Mouse (Mus musculus) liver, embryonic 14.5 days (tissue): ENCODE measurements around the gene Pabpn1. TPM values are rescaled to one million over a fixed set of nuclear protein-coding genes. Genes with fewer than 3 reads are reported as not detected.

Experiments used
- ATAC-seq: fragments of 200-750 bp; cut with Nextera tagmentation; 2 replicates; pipeline ENCODE4 v1.8.0; 2017; ENCODE audit warnings: moderate number of reproducible peaks, mild to moderate bottlenecking, moderate library complexity; ENCODE audit not compliant: insufficient read depth
- DNase-seq, 3 experiments: peaks; one replicate each; pipeline ENCODE4 v3.0.0-alpha.2; 2012 to 2013; ENCODE audit warnings: low read depth in 3 of 3, low spot score in 3 of 3
- H3K27ac ChIP-seq: fragments of 300-500 bp; sonication (generic); 2 replicates; pipeline ENCODE4 v1.5.1; 2014; ENCODE audit warnings: moderate library complexity, mild to moderate bottlenecking, control low read depth, inconsistent platforms
- H3K27me3 ChIP-seq: fragments of 300-500 bp; sonication (generic); 2 replicates; pipeline ENCODE4 v1.6.1; 2014; ENCODE audit warnings: mild to moderate bottlenecking, low read length, moderate library complexity; ENCODE audit not compliant: control insufficient read depth, insufficient read depth
- H3K36me3 ChIP-seq: fragments of 300-500 bp; sonication (generic); replicated peaks from 2 replicates; pipeline ENCODE4 v1.6.1; 2014; ENCODE audit warnings: low read depth; ENCODE audit not compliant: control insufficient read depth, insufficient read depth
- H3K4me1 ChIP-seq, 2 experiments: fragments of 200-500 bp in 1 of 2; fragments of 300-500 bp in 1 of 2; sonication (generic) in 1 of 2; replicated peaks; 2 replicates each; pipeline ENCODE4 v1.6.1; 2012 to 2014; ENCODE audit warnings: antibody characterized with exemption in 1 of 2, inconsistent platforms in 1 of 2, low read length in 1 of 2; ENCODE audit not compliant: control insufficient read depth in 2 of 2, insufficient read depth in 2 of 2
- H3K4me2 ChIP-seq: fragments of 300-500 bp; sonication (generic); 2 replicates; pipeline ENCODE4 v1.6.1; 2014; ENCODE audit warnings: low read depth, mild to moderate bottlenecking, control low read depth, moderate library complexity
- H3K4me3 ChIP-seq, 2 experiments: fragments of 200-500 bp in 1 of 2; fragments of 300-500 bp in 1 of 2; sonication (generic) in 1 of 2; 2 replicates each; pipeline ENCODE4 v1.5.1; 2012 to 2014; ENCODE audit warnings: low read depth in 2 of 2, low read length in 2 of 2, mild to moderate bottlenecking in 2 of 2, control low read depth in 1 of 2, inconsistent platforms in 1 of 2, moderate library complexity in 1 of 2; ENCODE audit not compliant: insufficient read depth in 1 of 2
- H3K9ac ChIP-seq: fragments of 300-500 bp; sonication (generic); replicated peaks from 2 replicates; pipeline ENCODE4 v1.6.1; 2014; ENCODE audit warnings: mild to moderate bottlenecking, control low read depth, moderate library complexity
- H3K9me3 ChIP-seq: fragments of 300-500 bp; sonication (generic); 2 replicates; pipeline ENCODE4 v1.6.1; 2016; ENCODE audit warnings: low read length, mixed read lengths; ENCODE audit not compliant: control insufficient read depth
- CTCF ChIP-seq: IDR thresholded peaks from 2 replicates; pipeline ENCODE4 v1.5.1; 2016; ENCODE audit warnings: antibody characterized with exemption, low read depth, control low read depth
- EP300 ChIP-seq: IDR thresholded peaks from 2 replicates; pipeline ENCODE4 v1.6.1; 2016; ENCODE audit warnings: antibody characterized with exemption, low read depth
- WGBS: fragments of 180-500 bp; shearing (Covaris S2); extraction: QIAGEN DNeasy Blood & Tissue Kit; methylation state at CpG from one replicate; pipeline ENCODE4 v1.1.7; 2014; ENCODE audit not compliant: insufficient replicate concordance; 5-methylcytosine and 5-hydroxymethylcytosine counted together
- polyA plus RNA-seq, 2 experiments: library from polyadenylated mRNA; depleted of rRNA in 1 of 2; stranded (reverse) in 1 of 2; unstranded in 1 of 2; fragments of >200 nt; fragmentation: Nextera tagmentation in 1 of 2; extraction: Ambion mirVana in 1 of 2; gene quantifications; 2 replicates each; pipeline versions ENCODE4 v1.2.1 to v1.2.3; 2012 to 2014

Pabpn1 gene
- polyA plus RNA-seq, 2 experiments, result 47.1 to 110 TPM

DNA sequence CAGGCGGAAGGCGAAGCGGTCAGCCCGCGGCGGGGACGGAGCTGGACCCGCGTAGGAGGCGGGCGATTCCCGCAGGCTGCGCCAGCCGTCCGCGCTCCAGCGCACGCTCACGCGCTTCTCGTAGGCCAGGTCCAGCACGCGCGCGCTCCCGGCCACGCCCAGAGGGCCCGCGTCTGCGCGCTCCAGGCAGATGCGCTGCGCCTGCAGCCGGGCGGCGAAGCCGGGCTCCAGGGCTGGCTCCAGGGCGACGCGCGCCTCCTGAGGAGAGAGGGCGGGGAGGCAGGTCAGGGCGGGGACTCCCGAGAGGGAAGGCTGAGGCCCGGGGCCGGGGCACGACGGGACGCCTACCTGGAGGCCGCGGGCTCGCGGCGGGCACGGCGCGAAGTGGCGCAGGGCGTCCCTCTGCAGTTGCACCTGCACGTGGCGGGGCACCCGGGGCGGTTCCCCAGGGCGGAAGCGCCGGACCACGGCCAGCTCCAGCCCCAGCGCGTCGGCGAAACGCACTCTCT is 15.7 kb upstream of the Pabpn1 start:
- Histone ChIP-seq H3K27me3 (no peaks in the 10 kb centered on the region; the same call in 1 of the 2 replicates), H3K9me3 (no peaks in the 10 kb centered on the region), H3K27ac (no peak overlapping the region), H3K36me3 (no peaks in the 10 kb centered on the region), H3K4me1 (peaks cover 7 to 11% of the 10 kb centered on the region in 2 experiments), H3K4me3 (peak overlapping the region; percentile 57 to 83), H3K9ac (peak overlapping the region; percentile 29), H3K4me2 (peak overlapping the region; percentile 74)
- ATAC-seq, result peak; percentile 93
- under 1% methylated on average over 40 of the region's 72 CpGs for WGBS
- no peak for TF ChIP-seq EP300
- no peak for TF ChIP-seq CTCF
- peak; percentile 76 to 82 (median 81) for DNase-seq

DNA sequence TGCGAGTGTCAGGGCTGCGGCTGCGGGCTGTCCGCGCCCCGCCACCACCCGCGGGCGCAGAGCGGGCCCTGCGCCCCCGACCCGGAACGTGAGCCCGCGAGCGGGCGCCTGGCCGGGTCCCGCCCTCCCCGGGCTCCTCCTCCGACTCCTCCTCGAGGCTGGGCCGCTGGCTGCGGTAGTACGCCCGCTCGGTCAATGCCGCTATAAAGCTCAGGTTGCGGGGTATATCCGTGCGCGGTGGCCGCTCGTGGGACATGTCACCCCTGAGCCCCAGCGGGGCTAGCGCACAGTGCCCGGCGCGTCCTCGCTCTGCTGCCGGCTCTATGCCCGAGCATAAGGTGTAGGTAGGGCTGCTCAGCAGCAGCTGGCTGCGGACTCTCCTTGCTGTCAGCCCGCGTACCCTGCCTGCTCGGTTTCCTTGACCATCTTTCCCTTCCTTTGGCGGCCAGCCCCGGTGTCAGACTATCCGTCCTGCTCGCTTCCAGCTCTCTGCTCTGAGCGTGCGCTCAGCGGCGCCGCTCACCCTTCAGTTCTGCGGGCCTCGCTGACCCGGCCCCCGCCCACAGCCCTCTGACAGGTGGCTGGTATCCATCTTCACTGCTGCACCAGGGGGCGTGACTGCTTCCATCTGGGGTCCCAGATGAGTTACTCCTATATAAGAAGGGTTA is 15.1 kb upstream of the Pabpn1 start, which contains the start of gene Ppp1r3e:
Gene Ppp1r3e (minus strand): TSS at position 503 of the 668 bp plus-strand sequence.
- no peak for DNase-seq
- H3K4me2 ChIP-seq, result peak within 1 kb of the TSS; percentile 74
- H3K27ac ChIP-seq, result no peak within 1 kb of the TSS
- H3K36me3 ChIP-seq, result no peaks in the 10 kb centered on the region
- H3K4me3 ChIP-seq, result peak within 1 kb of the TSS; percentile 57 to 83
- H3K27me3 ChIP-seq, result no peaks in the 10 kb centered on the region; the same call in 1 of the 2 replicates
- peaks cover 7 to 11% of the 10 kb centered on the region in 2 experiments for H3K4me1 ChIP-seq
- TF ChIP-seq EP300 (no peak), CTCF (no peak)
- H3K9me3 ChIP-seq, result no peaks in the 10 kb centered on the region
- ATAC-seq, result peak; percentile 82
- H3K9ac ChIP-seq, result peak within 1 kb of the TSS; percentile 29
- WGBS, result under 1% methylated on average over 48 of the region's 61 CpGs

DNA sequence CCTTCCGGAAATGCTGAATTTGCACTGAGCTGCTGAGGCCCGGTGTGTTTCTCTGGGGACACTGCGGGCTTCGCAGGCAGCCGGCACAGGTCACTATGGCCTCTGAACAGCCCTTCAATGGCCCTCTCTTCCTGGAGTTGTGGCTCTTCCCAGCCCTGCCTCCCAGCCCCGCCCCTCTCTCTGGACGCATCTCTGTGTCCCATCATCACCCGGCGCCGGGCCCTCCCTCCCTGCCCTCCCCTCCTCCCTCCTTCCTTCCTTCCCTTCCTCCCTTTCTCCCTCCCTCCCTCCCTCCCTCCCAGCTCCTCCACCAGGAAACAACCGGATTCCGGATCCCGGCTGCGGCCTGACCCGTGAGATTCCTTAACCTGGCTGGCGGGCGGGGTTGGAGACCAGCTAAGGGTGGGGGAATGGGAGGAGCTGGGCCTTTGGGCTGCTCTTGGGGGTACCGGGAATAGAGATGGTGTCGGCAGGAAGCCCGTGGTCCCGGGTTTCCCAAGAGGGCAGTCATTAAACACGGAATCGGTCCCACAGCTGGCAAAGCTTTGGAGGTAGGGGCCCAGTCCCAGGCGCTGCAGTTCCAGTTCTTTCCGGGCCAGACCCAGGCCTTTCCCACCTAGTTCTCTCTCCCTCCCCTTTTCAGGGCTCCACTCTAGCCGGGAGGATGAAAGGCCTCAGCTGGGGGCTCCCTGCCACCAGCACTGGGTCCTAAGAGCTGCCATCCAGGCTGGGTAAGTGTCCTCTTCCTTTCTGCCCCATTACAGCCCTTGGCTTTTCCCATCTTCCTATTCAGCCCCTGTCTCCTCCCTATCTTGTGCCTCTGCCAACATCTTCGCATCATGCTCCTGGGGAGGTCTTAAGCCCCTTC is 8.9 kb upstream of the Pabpn1 start, which contains the start of the genes Bcl2l2 and Gm20521:
Gene Bcl2l2 (plus strand): TSS at position 224 of the 868 bp plus-strand sequence.
Gene Gm20521 (plus strand): TSS at position 288 of the 868 bp plus-strand sequence.
- ATAC-seq (peak; percentile 86), DNase-seq (peak in 1 of 3 experiments; percentile 58)
- Histone ChIP-seq H3K9me3 (no peaks in the 10 kb centered on the region), H3K4me3 (peak within 1 kb of the TSS; percentile 60 to 64), H3K27me3 (no peaks in the 10 kb centered on the region), H3K27ac (peak within 1 kb of the TSS; percentile 35), H3K9ac (peak within 1 kb of the TSS; percentile 54), H3K4me1 (peaks cover 3 to 6% of the 10 kb centered on the region in 2 experiments; a peak in 3 of 4 replicates), H3K36me3 (no peaks in the 10 kb centered on the region), H3K4me2 (peak within 1 kb of the TSS; percentile 81)
- WGBS, result 2% methylated on average over 27 of the region's 27 CpGs
- no peak for TF ChIP-seq CTCF
- TF ChIP-seq EP300, result no peak

DNA sequence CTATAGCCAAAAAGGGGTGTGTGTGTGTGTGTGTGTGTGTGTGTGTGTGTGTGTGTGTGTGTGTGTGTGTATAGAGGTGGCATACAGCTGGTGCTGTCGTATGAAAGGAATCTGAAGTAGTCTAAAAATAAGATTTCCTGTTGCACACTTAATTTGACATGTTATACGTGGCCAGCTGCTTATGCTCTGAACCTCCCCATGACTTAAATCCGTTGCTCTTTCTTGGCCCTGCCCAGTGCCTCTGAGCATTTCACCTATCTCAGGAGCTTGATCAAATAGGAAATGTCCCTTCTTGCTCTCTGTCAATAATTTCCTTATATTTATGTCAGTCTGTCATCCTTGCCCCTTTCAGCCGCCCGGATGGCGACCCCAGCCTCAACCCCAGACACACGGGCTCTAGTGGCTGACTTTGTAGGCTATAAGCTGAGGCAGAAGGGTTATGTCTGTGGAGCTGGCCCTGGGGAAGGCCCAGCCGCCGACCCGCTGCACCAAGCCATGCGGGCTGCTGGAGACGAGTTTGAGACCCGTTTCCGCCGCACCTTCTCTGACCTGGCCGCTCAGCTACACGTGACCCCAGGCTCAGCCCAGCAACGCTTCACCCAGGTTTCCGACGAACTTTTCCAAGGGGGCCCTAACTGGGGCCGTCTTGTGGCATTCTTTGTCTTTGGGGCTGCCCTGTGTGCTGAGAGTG is 8.1 kb upstream of the Pabpn1 start:
- no peak for TF ChIP-seq CTCF
- TF ChIP-seq EP300, result no peak

More for the DNA sequence above, 8.1 kb upstream of the Pabpn1 start:
- 53% methylated on average over 21 of the region's 21 CpGs for WGBS
- H3K4me2 ChIP-seq, result peak overlapping the region; percentile 81
- no peaks in the 10 kb centered on the region for H3K27me3 ChIP-seq
- DNase-seq (no peak), ATAC-seq (no peak)
- no peak overlapping the region for H3K9ac ChIP-seq
- no peak overlapping the region for H3K27ac ChIP-seq
- H3K4me1 ChIP-seq, result peaks cover 3 to 6% of the 10 kb centered on the region in 2 experiments; a peak in 3 of 4 replicates
- peak overlapping the region; percentile 60 to 64 for H3K4me3 ChIP-seq
- no peaks in the 10 kb centered on the region for H3K9me3 ChIP-seq
- H3K36me3 ChIP-seq, result no peaks in the 10 kb centered on the region
